Mouse (Mus musculus) midbrain, embryonic 16.5 days (tissue): ENCODE data around the gene Palm. TPM values are rescaled to one million over a fixed set of nuclear protein-coding genes. Genes with fewer than 3 reads are reported as not detected.

Source experiments
- ATAC-seq: fragments of 200-750 bp; cut with Nextera tagmentation; 2 replicates; pipeline ENCODE4 v1.8.0; 2017; ENCODE audit warnings: moderate TSS enrichment
- H3K27ac ChIP-seq: fragments of 300-500 bp; sonication (generic); 2 replicates; pipeline ENCODE4 v1.5.1; 2014; ENCODE audit warnings: mild to moderate bottlenecking, low read length, mixed read lengths
- H3K27me3 ChIP-seq: fragments of 300-500 bp; sonication (generic); 2 replicates; pipeline ENCODE4 v1.6.1; 2014; ENCODE audit warnings: low read depth, low read length, mixed read lengths; ENCODE audit not compliant: control insufficient read depth, insufficient read depth
- H3K36me3 ChIP-seq: fragments of 300-500 bp; sonication (generic); 2 replicates; pipeline ENCODE4 v1.6.1; 2014; ENCODE audit warnings: mild to moderate bottlenecking, low read length, moderate library complexity, mixed read lengths; ENCODE audit not compliant: control insufficient read depth, insufficient read depth
- H3K4me1 ChIP-seq: fragments of 300-500 bp; sonication (generic); 2 replicates; pipeline ENCODE4 v1.6.1; 2014; ENCODE audit warnings: mild to moderate bottlenecking, low read length, mixed read lengths; ENCODE audit not compliant: control insufficient read depth, insufficient read depth
- H3K4me2 ChIP-seq: fragments of 300-500 bp; sonication (generic); 2 replicates; pipeline ENCODE4 v1.6.1; 2014; ENCODE audit warnings: mild to moderate bottlenecking, low read length, mixed read lengths
- H3K4me3 ChIP-seq: fragments of 300-500 bp; sonication (generic); 2 replicates; pipeline ENCODE4 v1.5.1; 2014; ENCODE audit warnings: low read depth, mild to moderate bottlenecking, low read length, moderate library complexity, mixed read lengths
- H3K9ac ChIP-seq: fragments of 300-500 bp; sonication (generic); 2 replicates; pipeline ENCODE4 v1.6.1; 2014; ENCODE audit warnings: low read depth, low read length, mixed read lengths
- H3K9me3 ChIP-seq: fragments of 300-500 bp; sonication (generic); replicated peaks from 2 replicates; pipeline ENCODE4 v1.6.1; 2014; ENCODE audit warnings: mild to moderate bottlenecking, low read length, mixed read lengths; ENCODE audit not compliant: control insufficient read depth, poor library complexity, severe bottlenecking
- WGBS: fragments of 180-500 bp; shearing (Covaris S2); extraction: QIAGEN DNeasy Blood & Tissue Kit; methylation state at CpG from one replicate; pipeline ENCODE4 v1.1.7; 2014; 5-methylcytosine and 5-hydroxymethylcytosine counted together
- microRNA-seq: library from miRNA; unstranded; fragments of <30 nt; microRNA quantifications from one replicate; pipeline ENCODE4, GENCODE M21; 2017
- polyA plus RNA-seq: library from polyadenylated mRNA; unstranded; fragments of >200 nt; fragmentation: Nextera tagmentation; extraction: Ambion mirVana; gene quantifications from 2 replicates; pipeline ENCODE4 v1.2.1, GENCODE M21; 2015

Palm gene
- polyA plus RNA-seq, 1 experiment from 2014 or later = 333 TPM

GRCm38 (mm10) chr10:79862925-79863324 lies 69.6 kb downstream of the Palm start:
- H3K4me2 ChIP-seq = no peak overlapping the region

GRCm38 (mm10) chr10:79864351-79865188 lies 71.2 kb downstream of the Palm start:
- Histone ChIP-seq H3K4me2 (no peak overlapping the region), H3K9me3 (no peaks in the 10 kb centered on the region), H3K4me3 (no peak overlapping the region), H3K4me1 (peaks cover 11% of the 10 kb centered on the region), H3K9ac (no peak overlapping the region), H3K36me3 (peaks cover 54% of the 10 kb centered on the region), H3K27ac (peak overlapping the region; percentile 2; the same call in 1 of the 2 replicates), H3K27me3 (no peaks in the 10 kb centered on the region)
- 0 out of 2 replicates have a peak, but pooled peaks have one; percentile 4 for ATAC-seq
- 62% methylated on average over 9 of the region's 10 CpGs for WGBS

More at GRCm38 (mm10) chr10:79862925-79863324, 69.6 kb downstream of the Palm start:
- H3K9me3 ChIP-seq = no peaks in the 10 kb centered on the region
- 75% methylated on average over 10 of the region's 10 CpGs for WGBS
- peaks cover 11% of the 10 kb centered on the region for H3K4me1 ChIP-seq
- no peak overlapping the region for H3K4me3 ChIP-seq
- H3K36me3 ChIP-seq = peaks cover 59% of the 10 kb centered on the region
- no peaks in the 10 kb centered on the region for H3K27me3 ChIP-seq
- ATAC-seq = no peak
- H3K9ac ChIP-seq = no peak overlapping the region
- H3K27ac ChIP-seq = no peak overlapping the region

GRCm38 (mm10) chr10:79865189-79865601 lies 71.8 kb downstream of the Palm start:
- Histone ChIP-seq H3K4me3 (no peak overlapping the region), H3K9me3 (no peaks in the 10 kb centered on the region), H3K27me3 (no peaks in the 10 kb centered on the region), H3K9ac (no peak overlapping the region), H3K4me2 (no peak overlapping the region), H3K27ac (no peak overlapping the region; the same call in 1 of the 2 replicates), H3K4me1 (peaks cover 14% of the 10 kb centered on the region), H3K36me3 (peaks cover 48% of the 10 kb centered on the region)
- WGBS = 65% methylated on average over 12 of the region's 12 CpGs
- ATAC-seq = peak; percentile 18; the same call in 1 of the 2 replicates

GRCm38 (mm10) chr10:79865801-79866295 lies 72.5 kb downstream of the Palm start:
- WGBS = 73% methylated on average over 19 of the region's 19 CpGs

GRCm38 (mm10) chr10:79866601-79867000 lies 73.2 kb downstream of the Palm start:
- H3K27me3 ChIP-seq = no peaks in the 10 kb centered on the region
- H3K27ac ChIP-seq = no peak overlapping the region
- H3K36me3 ChIP-seq = peaks cover 41% of the 10 kb centered on the region
- no peak overlapping the region for H3K4me3 ChIP-seq
- H3K4me1 ChIP-seq = peaks cover 17% of the 10 kb centered on the region
- H3K9ac ChIP-seq = no peak overlapping the region
- no peaks in the 10 kb centered on the region for H3K9me3 ChIP-seq
- 82% methylated on average over 11 of the region's 11 CpGs for WGBS
- no peak overlapping the region for H3K4me2 ChIP-seq
- no peak for ATAC-seq

More at GRCm38 (mm10) chr10:79865801-79866295, 72.5 kb downstream of the Palm start:
- Histone ChIP-seq H3K9me3 (no peaks in the 10 kb centered on the region), H3K4me2 (no peak overlapping the region), H3K4me3 (no peak overlapping the region), H3K4me1 (peaks cover 14% of the 10 kb centered on the region), H3K36me3 (peaks cover 43% of the 10 kb centered on the region), H3K9ac (no peak overlapping the region), H3K27ac (0 out of 2 replicates have a peak overlapping the region, but pooled peaks have one; percentile 3), H3K27me3 (no peaks in the 10 kb centered on the region)
- ATAC-seq = peak; percentile 1; the same call in 1 of the 2 replicates

Small RNA genes lying within 50 kb of the gene (microRNA-seq; reads per million reads assigned to microRNA genes)
- gene Mir6910 = not detected

Other genes starting within 250 kb of the Palm start
- gene Mier2, start 238.4 kb upstream of the Palm start, polyA plus RNA-seq = 56.2 and 56.8 TPM in 2 replicates
- not detected in 2 replicates for gene Theg, start 206.2 kb upstream of the Palm start, polyA plus RNA-seq
- 0.66 and 0.95 TPM in 2 replicates for gene C2cd4c, start 179.5 kb upstream of the Palm start, polyA plus RNA-seq
- 23.4 and 25.3 TPM in 2 replicates for gene Shc2, start 155.7 kb upstream of the Palm start, polyA plus RNA-seq
- 0.78 and 1.0 TPM in 2 replicates for gene Odf3l2, start 147.8 kb upstream of the Palm start, polyA plus RNA-seq
- gene Madcam1, start 129.0 kb upstream of the Palm start, polyA plus RNA-seq = 0.69 and 0.94 TPM in 2 replicates
- 96.1 and 107 TPM in 2 replicates for gene Tpgs1, start 124.2 kb upstream of the Palm start, polyA plus RNA-seq
- 73.1 and 81.9 TPM in 2 replicates for gene Cdc34, start 111.4 kb upstream of the Palm start, polyA plus RNA-seq
- gene Gzmm, start 104.6 kb upstream of the Palm start, polyA plus RNA-seq = 1.6 and 1.8 TPM in 2 replicates
- 844 and 915 TPM in 2 replicates for gene Bsg, start 89.1 kb upstream of the Palm start, polyA plus RNA-seq
- 0.87 and 0.89 TPM in 2 replicates for gene Hcn2, start 76.9 kb upstream of the Palm start, polyA plus RNA-seq
- 45.3 and 45.9 TPM in 2 replicates for gene Polrmt, start 47.0 kb upstream of the Palm start, polyA plus RNA-seq
- gene Fgf22, start 38.5 kb upstream of the Palm start, polyA plus RNA-seq = 1.8 TPM in 2 replicates
- 90.2 and 92.3 TPM in 2 replicates for gene Rnf126, start 26.6 kb upstream of the Palm start, polyA plus RNA-seq
- gene Fstl3, start 16.3 kb upstream of the Palm start, polyA plus RNA-seq = 2.2 and 3.5 TPM in 2 replicates
- gene Prss57, start 2.6 kb upstream of the Palm start, polyA plus RNA-seq = 0.19 TPM in 2 replicates
- gene Misp, start 27.4 kb downstream of the Palm start, polyA plus RNA-seq = 0.34 and 0.73 TPM in 2 replicates
- gene Ptbp1, start 60.9 kb downstream of the Palm start, polyA plus RNA-seq = 58.8 and 65.1 TPM in 2 replicates
- gene Prtn3, start 80.9 kb downstream of the Palm start, polyA plus RNA-seq = 12.5 and 12.7 TPM in 2 replicates
- 471 and 472 TPM in 2 replicates for gene Plppr3, start 81.1 kb downstream of the Palm start, polyA plus RNA-seq
- not detected in 2 replicates for gene Elane, start 92.7 kb downstream of the Palm start, polyA plus RNA-seq
- 0.20 TPM in 1 of 2 replicates, not detected in the other for gene Cfd, start 97.3 kb downstream of the Palm start, polyA plus RNA-seq
- gene Med16, start 115.4 kb downstream of the Palm start, polyA plus RNA-seq = 55.4 and 56.6 TPM in 2 replicates
- 2.6 and 13.4 TPM in 2 replicates for gene Gm26602, start 117.3 kb downstream of the Palm start, polyA plus RNA-seq
- 3.5 and 3.8 TPM in 2 replicates for gene Kiss1r, start 123.4 kb downstream of the Palm start, polyA plus RNA-seq
- gene R3hdm4, start 127.6 kb downstream of the Palm start, polyA plus RNA-seq = 273 and 293 TPM in 2 replicates
- gene Arid3a, start 133.5 kb downstream of the Palm start, polyA plus RNA-seq = 1.7 and 2.2 TPM in 2 replicates
- 79.5 and 89.4 TPM in 2 replicates for gene Wdr18, start 166.6 kb downstream of the Palm start, polyA plus RNA-seq
- 0.20 and 0.28 TPM in 2 replicates for gene Grin3b, start 177.1 kb downstream of the Palm start, polyA plus RNA-seq
- 15.3 and 16.2 TPM in 2 replicates for gene Tmem259, start 190.8 kb downstream of the Palm start, polyA plus RNA-seq
- 25.7 and 26.2 TPM in 2 replicates for gene Cnn2, start 195.0 kb downstream of the Palm start, polyA plus RNA-seq
- 4.1 and 4.8 TPM in 2 replicates for gene Abca7, start 202.9 kb downstream of the Palm start, polyA plus RNA-seq
- 1.2 TPM in 2 replicates for gene Arhgap45, start 223.1 kb downstream of the Palm start, polyA plus RNA-seq
- gene Polr2e, start 246.2 kb downstream of the Palm start, polyA plus RNA-seq = 124 and 131 TPM in 2 replicates